Mouse (Mus musculus): ENCODE measurements at regions not wholly inside any gene's neighbourhood (a gene's known extent, or its start where the extent isn't known, plus 50 kb on each side); places are given as distances from the start of the nearest gene placed in this dataset.

DNA sequence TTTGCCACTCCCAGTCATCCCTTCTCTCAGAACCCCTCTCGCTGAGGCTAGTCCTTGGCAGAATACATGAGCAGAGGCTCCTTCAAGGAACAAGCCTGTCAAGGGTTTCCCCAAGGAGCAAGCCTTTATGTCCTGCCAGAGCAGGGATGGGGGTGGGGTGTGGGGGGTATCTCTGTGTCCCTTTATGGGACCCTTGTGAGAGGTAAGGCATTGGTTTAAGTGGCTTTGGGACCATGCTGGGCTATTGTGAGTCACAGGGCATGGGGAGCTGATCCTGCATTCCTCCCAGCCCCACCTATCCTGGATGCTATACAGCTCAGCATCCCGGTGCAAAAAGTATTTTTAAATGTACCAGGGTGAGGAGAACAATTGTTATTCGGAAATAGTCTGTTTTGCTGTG, 641.1 kb upstream of the Fam19a5 start:
- Histone ChIP-seq H3K9me3 (replicated peaks) (peaks cover 66% of the 10 kb centered on the region), H3K27me3 (ENCODE audit: insufficient read depth, low read length) (no peaks in the 10 kb centered on the region), H3K4me1 (ENCODE audit: insufficient read depth, low read depth, low read length) (no peaks in the 10 kb centered on the region), H3K36me3 (replicated peaks) (no peaks in the 10 kb centered on the region), H3K4me3 (ENCODE audit: low read depth, low read length) (no peak overlapping the region)
- DNase-seq (ENCODE audit: low spot score) (no peak), ATAC-seq (ENCODE audit: extremely low read depth, insufficient number of reproducible peaks, low FRiP score, poor library complexity, severe bottlenecking) (no peak)
- TF ChIP-seq GATA1 (IDR thresholded peaks at IDR 0.05; ENCODE audit: borderline replicate concordance, low read length) = no peak
- TF ChIP-seq GATA2 (IDR thresholded peaks at IDR 0.05; ENCODE audit: borderline replicate concordance, low read depth, low read length) = no peak
- no peak for TF ChIP-seq CTCF (IDR thresholded peaks at IDR 0.05; ENCODE audit: low read depth, low read length)
- TF ChIP-seq POLR2AphosphoS5 (IDR thresholded peaks at IDR 0.05; ENCODE audit: insufficient replicate concordance, low read depth, low read length) = no peak
- TF ChIP-seq TAL1 (conservative IDR thresholded peaks at IDR 0.05; ENCODE audit: low read depth, low read length) = no peak

DNA sequence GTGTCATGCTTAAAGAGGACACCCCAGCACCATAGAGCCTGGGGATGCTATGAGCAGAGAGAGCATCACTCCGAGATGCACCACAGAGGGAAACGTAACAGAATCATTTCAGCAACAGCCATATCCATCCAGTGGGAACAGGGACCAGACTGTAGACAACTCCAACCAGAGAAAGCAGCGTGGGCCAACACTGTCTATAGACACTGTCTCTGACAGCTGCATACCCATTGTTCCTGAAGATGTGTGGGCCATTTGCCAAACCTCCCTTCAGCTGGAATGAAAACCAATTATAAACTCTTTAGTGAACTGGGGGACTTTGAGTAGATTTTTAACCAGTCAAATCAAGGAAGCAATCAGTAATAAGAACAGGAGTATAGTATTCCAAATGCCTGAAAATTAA, 630.8 kb upstream of the Fam19a5 start:
- peaks cover 72% of the 10 kb centered on the region for H3K9me3 ChIP-seq (replicated peaks)
- no peak for ATAC-seq (ENCODE audit: extremely low read depth, insufficient number of reproducible peaks, low FRiP score, poor library complexity, severe bottlenecking)

DNA sequence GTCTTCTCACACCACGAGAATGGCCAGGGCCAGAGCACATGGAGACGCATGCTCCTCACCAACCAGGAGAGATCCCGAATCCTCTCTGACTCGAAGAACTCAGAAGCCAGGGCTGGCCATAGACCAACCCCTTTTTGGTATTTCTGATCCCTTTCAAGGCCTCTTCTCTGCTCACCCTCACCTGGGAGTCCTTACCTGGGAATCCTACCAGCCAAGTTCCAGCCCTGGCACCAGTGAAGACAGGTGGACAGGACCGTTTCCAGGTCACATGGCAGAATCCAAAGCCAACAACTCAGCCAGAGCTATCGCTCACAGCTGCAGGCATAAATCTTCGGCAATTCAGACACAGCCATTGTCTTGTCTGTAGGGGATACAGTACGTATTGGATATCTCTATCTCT, 626.2 kb upstream of the Fam19a5 start:
- DNase-seq (ENCODE audit: low spot score) (no peak), ATAC-seq (ENCODE audit: extremely low read depth, insufficient number of reproducible peaks, low FRiP score, poor library complexity, severe bottlenecking) (no peak)
- Histone ChIP-seq H3K4me3 (ENCODE audit: low read depth, low read length) (no peak overlapping the region), H3K4me1 (ENCODE audit: insufficient read depth, low read depth, low read length) (no peaks in the 10 kb centered on the region), H3K9me3 (replicated peaks) (peaks cover 78% of the 10 kb centered on the region), H3K27me3 (ENCODE audit: insufficient read depth, low read length) (no peaks in the 10 kb centered on the region), H3K36me3 (replicated peaks) (no peaks in the 10 kb centered on the region)
- no peak for TF ChIP-seq GATA2 (IDR thresholded peaks at IDR 0.05; ENCODE audit: borderline replicate concordance, low read depth, low read length)
- no peak for TF ChIP-seq POLR2AphosphoS5 (IDR thresholded peaks at IDR 0.05; ENCODE audit: insufficient replicate concordance, low read depth, low read length)
- no peak for TF ChIP-seq TAL1 (conservative IDR thresholded peaks at IDR 0.05; ENCODE audit: low read depth, low read length)
- TF ChIP-seq CTCF (IDR thresholded peaks at IDR 0.05; ENCODE audit: low read depth, low read length) = no peak

More for the DNA sequence above, 630.8 kb upstream of the Fam19a5 start:
- Histone ChIP-seq H3K4me3 (ENCODE audit: low read depth, low read length) (no peak overlapping the region), H3K36me3 (replicated peaks) (no peaks in the 10 kb centered on the region), H3K27me3 (ENCODE audit: insufficient read depth, low read length) (no peaks in the 10 kb centered on the region), H3K4me1 (ENCODE audit: insufficient read depth, low read depth, low read length) (no peaks in the 10 kb centered on the region)
- DNase-seq (ENCODE audit: low spot score) = no peak
- TF ChIP-seq TAL1 (conservative IDR thresholded peaks at IDR 0.05; ENCODE audit: low read depth, low read length) (no peak), CTCF (IDR thresholded peaks at IDR 0.05; ENCODE audit: low read depth, low read length) (no peak), GATA1 (IDR thresholded peaks at IDR 0.05; ENCODE audit: borderline replicate concordance, low read length) (no peak), POLR2AphosphoS5 (IDR thresholded peaks at IDR 0.05; ENCODE audit: insufficient replicate concordance, low read depth, low read length) (no peak), GATA2 (IDR thresholded peaks at IDR 0.05; ENCODE audit: borderline replicate concordance, low read depth, low read length) (no peak)

DNA sequence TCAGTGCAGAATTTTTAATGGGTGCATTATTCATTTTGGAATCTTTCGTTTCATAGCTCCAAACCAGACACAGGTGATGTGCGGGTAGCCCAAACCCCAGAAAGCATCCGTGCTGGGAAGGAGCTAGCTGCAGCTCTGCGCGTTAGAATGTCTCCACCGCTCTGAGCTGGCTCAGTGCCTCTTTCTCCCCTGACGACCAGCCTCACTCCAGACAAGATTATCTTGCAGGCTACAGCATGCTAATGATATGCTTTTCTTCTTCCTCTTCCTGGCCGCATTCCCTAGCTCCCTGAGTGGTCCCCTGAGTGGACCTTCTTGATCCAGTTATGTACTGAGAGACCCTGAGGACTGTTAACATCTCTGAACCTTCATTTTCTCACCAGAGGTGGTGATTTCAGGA, 624.4 kb upstream of the Fam19a5 start:
- Histone ChIP-seq H3K4me3 (ENCODE audit: low read depth, low read length) (no peak overlapping the region), H3K4me1 (ENCODE audit: insufficient read depth, low read depth, low read length) (no peaks in the 10 kb centered on the region), H3K36me3 (replicated peaks) (no peaks in the 10 kb centered on the region), H3K9me3 (replicated peaks) (peaks cover 83% of the 10 kb centered on the region), H3K27me3 (ENCODE audit: insufficient read depth, low read length) (no peaks in the 10 kb centered on the region)
- TF ChIP-seq GATA2 (IDR thresholded peaks at IDR 0.05; ENCODE audit: borderline replicate concordance, low read depth, low read length) (no peak), GATA1 (IDR thresholded peaks at IDR 0.05; ENCODE audit: borderline replicate concordance, low read length) (no peak), CTCF (IDR thresholded peaks at IDR 0.05; ENCODE audit: low read depth, low read length) (no peak), TAL1 (conservative IDR thresholded peaks at IDR 0.05; ENCODE audit: low read depth, low read length) (no peak)
- DNase-seq (ENCODE audit: low spot score) (no peak), ATAC-seq (ENCODE audit: extremely low read depth, insufficient number of reproducible peaks, low FRiP score, poor library complexity, severe bottlenecking) (no peak)

DNA sequence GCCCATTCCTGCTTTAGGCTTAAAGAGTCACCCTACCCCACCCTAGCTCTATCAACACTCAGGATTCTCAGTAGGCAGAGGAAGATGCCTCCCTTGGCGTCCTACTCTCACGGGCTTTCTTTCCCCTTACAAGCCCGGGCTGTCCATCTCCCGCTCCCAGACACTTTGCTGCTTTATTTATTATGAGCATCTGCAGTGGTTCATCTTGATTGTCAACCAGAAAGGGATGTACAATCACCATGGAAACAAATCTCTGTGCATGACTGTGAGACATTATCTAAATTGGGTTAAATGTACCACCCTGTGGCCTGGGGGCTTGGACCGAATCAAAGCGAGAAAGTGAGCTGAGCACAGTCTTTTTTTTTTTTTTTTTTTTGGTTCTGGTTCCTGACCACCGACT, 623.9 kb upstream of the Fam19a5 start:
- Histone ChIP-seq H3K36me3 (replicated peaks) (no peaks in the 10 kb centered on the region), H3K9me3 (replicated peaks) (peaks cover 85% of the 10 kb centered on the region), H3K27me3 (ENCODE audit: insufficient read depth, low read length) (no peaks in the 10 kb centered on the region), H3K4me1 (ENCODE audit: insufficient read depth, low read depth, low read length) (no peaks in the 10 kb centered on the region), H3K4me3 (ENCODE audit: low read depth, low read length) (no peak overlapping the region)
- no peak for TF ChIP-seq POLR2AphosphoS5 (IDR thresholded peaks at IDR 0.05; ENCODE audit: insufficient replicate concordance, low read depth, low read length)
- TF ChIP-seq TAL1 (conservative IDR thresholded peaks at IDR 0.05; ENCODE audit: low read depth, low read length) = no peak
- TF ChIP-seq CTCF (IDR thresholded peaks at IDR 0.05; ENCODE audit: low read depth, low read length) = no peak
- TF ChIP-seq GATA1 (IDR thresholded peaks at IDR 0.05; ENCODE audit: borderline replicate concordance, low read length) = no peak
- TF ChIP-seq GATA2 (IDR thresholded peaks at IDR 0.05; ENCODE audit: borderline replicate concordance, low read depth, low read length) = no peak
- no peak for DNase-seq (ENCODE audit: low spot score)
- no peak for ATAC-seq (ENCODE audit: extremely low read depth, insufficient number of reproducible peaks, low FRiP score, poor library complexity, severe bottlenecking)

DNA sequence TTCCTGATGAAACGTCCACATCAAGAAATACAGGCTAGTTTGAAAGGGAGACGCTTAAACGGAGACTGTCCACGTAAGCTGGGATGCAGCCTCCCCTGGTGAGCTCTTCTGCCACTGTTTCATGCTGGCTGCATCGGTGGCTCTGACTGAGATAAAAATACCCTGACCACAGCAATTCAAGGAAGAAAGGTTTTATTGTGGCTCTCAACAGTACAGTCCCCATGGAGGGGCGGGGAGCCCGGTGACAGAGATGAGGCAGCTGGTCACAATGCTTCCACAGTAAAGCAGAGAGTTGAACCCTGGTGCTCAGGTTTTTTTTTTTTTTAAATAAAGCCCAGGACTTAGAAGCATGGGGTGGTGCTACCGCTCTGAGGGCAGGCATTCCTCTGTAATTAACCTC, 622.7 kb upstream of the Fam19a5 start:
- no peaks in the 10 kb centered on the region for H3K36me3 ChIP-seq (replicated peaks)
- H3K9me3 ChIP-seq (replicated peaks) = peaks cover 85% of the 10 kb centered on the region
- no peaks in the 10 kb centered on the region for H3K4me1 ChIP-seq (ENCODE audit: insufficient read depth, low read depth, low read length)
- TF ChIP-seq POLR2AphosphoS5 (IDR thresholded peaks at IDR 0.05; ENCODE audit: insufficient replicate concordance, low read depth, low read length) (no peak), GATA1 (IDR thresholded peaks at IDR 0.05; ENCODE audit: borderline replicate concordance, low read length) (no peak), GATA2 (IDR thresholded peaks at IDR 0.05; ENCODE audit: borderline replicate concordance, low read depth, low read length) (no peak), CTCF (IDR thresholded peaks at IDR 0.05; ENCODE audit: low read depth, low read length) (no peak), TAL1 (conservative IDR thresholded peaks at IDR 0.05; ENCODE audit: low read depth, low read length) (no peak)
- no peaks in the 10 kb centered on the region for H3K27me3 ChIP-seq (ENCODE audit: insufficient read depth, low read length)
- DNase-seq (ENCODE audit: low spot score) = no peak
- no peak overlapping the region for H3K4me3 ChIP-seq (ENCODE audit: low read depth, low read length)
- ATAC-seq (ENCODE audit: extremely low read depth, insufficient number of reproducible peaks, low FRiP score, poor library complexity, severe bottlenecking) = no peak
